Mouse (Mus musculus) E14TG2a.4 (cell line): ENCODE results near the gene Phldb1.

Source experiments
- CTCF ChIP-seq: conservative IDR thresholded peaks from 2 replicates; pipeline ENCODE4 v1.5.1; 2014; ENCODE audit warnings: low read length
- NANOG ChIP-seq: IDR thresholded peaks from 2 replicates; pipeline ENCODE4 v1.6.1; 2014; ENCODE audit warnings: borderline replicate concordance, low read length, mixed read lengths
- POU5F1 ChIP-seq: IDR thresholded peaks from 2 replicates; pipeline ENCODE4 v1.6.1; 2014; ENCODE audit warnings: low read length, borderline replicate concordance

GRCm38 (mm10) chr9:44671416-44671815 lies 63.6 kb downstream of the Phldb1 start:
- TF ChIP-seq CTCF, result no peak
- no peak for TF ChIP-seq POU5F1
- TF ChIP-seq NANOG, result no peak
